Mouse (Mus musculus) cerebellum, adult 8-10 months (tissue): ENCODE measurements around the gene Zfp729a.
A peak's percentile ranks its signal among the peaks of the same experiment; 100 is the strongest.

Source experiments
- DNase-seq: peaks from one replicate; pipeline ENCODE4 v3.0.0; 2022

Zfp729a gene

DNA sequence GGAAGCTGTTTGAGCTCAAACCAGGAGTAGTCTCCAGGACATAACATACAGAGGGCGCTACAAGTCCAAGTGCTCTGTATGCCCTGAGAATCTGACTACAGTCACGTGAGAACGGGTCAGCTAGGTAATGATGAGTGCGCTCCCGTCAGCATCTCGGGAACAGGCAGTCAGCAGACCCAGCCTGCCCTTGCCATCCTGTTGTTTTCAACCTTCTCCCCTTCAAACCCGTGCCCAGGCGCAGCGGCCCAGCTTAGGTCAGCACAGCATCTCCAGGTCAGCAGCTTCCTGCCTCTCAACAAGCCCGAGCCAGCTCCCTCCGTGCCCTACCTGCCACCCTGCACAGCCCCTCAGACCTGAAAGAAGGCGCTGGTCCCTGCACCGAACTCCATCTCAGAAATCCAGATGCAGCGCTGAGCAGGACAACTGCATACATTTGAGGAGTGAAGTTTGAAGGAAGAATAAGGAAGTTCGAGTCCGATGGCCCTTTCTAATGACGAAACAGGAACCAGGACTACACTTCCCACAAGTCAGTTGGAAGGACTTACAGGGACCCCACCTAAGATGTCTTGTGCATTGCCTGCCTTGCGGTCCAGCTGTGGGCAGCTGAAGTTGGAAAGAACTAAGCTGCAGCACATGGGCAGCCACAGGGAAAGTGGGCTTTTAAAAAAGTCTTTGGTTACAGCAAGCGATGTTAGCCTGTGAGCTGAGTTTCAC is at the start of gene Zfp729a, which contains the start of gene Gm49345:
Zfp729a (minus strand) TSS at position 498 of the 714 bp plus-strand sequence.
Gm49345 (minus strand) TSS at position 476 of the 714 bp plus-strand sequence.
- DNase-seq = peak; percentile 78

DNA sequence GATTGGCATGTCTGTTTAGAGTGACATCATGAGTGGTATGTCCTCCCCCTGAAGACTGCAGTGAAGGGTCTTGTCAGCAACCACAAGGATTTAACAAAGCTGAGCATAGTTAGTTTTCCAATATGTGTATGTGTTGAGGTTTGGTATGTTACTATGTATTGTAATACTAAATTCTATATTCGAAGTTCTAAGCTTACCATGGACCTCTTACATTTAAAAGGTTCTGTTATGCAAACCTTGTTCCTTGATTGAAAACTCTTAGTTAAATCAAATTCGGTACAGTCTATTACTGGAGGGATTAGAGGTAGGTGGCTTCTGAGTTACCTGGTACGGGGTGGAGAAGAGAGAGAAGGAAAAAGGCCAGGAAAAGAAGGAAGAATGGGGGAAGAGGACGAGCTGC is 49.4 kb upstream of the Zfp729a start, which contains the start of gene Zfp738:
Zfp738 (minus strand) TSS at position 101 of the 400 bp plus-strand sequence.
- no peak for DNase-seq

DNA sequence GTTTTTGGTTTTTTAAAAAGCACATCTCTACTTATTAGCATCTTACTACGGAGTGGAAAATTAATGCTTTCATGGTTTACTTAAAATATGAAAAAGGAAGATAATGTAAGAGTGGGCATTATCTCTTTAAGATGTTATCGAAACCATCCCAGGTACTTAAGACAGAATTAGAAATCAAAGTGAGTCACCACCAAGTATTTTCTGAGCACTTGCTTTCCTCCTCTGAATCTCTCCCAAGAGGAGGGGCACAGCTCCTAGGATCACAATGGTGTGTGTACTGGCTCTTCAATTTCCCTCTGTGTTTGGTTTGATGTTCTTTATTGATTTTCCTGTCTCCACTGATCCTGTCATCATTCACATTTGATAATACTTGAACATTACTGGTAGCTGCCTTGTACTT is 46.2 kb upstream of the Zfp729a start:
- peak; percentile 2 for DNase-seq

DNA sequence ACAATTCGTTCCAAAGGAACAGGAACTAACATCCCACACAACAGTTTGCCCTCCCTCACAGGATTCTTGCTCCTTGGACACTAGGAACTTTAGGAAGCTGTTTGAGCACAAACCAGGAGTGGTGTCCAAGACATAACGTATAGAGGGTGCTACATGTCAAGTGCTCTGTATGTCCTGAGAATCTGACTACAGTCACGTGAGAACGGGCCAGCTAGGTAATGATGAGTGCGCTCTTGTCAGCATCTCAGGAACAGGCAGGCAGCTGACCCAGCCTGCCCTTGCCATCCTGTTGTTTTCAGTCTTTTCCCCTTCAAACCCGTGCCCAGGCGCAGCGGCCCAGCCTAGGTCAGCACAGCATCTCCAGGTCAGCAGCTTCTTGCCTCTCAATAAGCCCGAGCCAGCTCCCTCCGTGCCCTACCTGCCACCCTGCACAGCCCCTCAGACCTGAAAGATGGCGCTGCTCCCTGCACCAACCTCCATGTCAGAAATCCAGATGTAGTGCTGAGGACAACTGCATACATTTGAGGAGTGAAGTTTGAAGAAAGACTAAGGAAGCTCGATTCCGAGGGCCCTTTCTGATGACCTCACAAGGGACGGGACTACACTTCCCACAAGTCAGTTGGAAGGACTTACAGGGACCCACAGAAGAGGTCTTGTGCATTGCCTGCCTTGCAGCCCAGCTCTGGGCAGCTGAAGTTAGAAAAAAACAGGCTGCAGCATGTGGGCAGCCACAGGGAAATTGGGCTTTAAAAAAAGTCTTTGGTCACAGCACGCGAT is 45.6 kb upstream of the Zfp729a start:
- DNase-seq = peak; percentile 78

DNA sequence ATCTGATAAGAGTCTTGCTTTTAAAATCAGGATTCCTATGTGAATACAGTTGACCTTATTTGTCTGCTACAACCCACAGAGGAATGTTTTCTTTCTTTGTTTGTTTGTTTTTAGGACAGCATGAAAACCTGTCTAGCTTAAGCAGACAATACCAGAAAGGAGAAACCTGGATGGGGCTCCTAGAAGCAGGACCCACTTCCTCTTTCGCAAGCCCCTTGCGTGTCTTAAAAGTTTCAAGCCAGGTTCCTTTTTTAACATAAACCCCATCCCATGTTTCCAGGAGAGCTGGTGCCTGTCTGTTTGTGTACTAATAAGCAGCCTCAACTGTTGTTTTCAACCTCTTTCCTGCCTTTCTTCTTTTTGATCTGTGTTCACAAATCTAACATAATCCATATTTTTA is 37.3 kb upstream of the Zfp729a start:
- DNase-seq = no peak

DNA sequence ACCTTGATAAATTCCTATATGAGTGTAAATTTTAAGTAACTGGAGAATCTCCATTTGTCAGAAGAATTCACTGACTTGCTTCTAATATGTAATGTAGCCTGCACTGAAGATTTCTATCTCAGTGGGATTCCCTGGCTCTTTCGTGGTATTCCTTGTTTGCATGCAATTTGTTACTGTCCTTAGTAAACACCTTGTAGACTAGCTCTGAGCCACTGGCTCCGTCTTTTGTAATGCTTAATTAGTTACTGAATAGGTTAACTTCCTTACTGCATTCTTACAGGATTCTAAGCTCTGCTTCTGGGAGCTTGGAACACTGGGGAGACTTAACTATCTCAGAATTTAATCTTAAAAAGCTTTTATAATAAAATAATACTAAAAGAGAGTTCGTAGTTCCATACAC is 14.9 kb upstream of the Zfp729a start:
- DNase-seq = no peak

DNA sequence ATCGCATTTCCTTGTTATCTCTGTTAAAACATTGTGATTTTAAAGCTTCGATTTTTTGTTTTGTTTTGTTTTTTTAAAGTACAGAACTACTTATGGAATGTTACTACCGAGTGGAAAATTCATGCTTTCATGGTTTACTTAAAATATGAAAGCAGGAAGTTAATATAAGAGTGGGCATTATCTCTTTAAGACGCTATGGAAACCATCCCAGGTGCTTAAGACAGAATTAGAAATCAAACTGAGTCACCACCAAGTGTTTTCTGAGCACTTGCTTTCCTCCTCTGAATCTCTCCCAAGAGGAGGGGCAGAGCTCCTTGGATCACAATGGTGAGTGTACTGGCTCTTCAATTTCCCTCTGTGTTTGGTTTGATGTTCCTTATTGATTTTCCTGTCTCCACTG is 27.5 kb downstream of the Zfp729a start:
- peak; percentile 3 for DNase-seq

DNA sequence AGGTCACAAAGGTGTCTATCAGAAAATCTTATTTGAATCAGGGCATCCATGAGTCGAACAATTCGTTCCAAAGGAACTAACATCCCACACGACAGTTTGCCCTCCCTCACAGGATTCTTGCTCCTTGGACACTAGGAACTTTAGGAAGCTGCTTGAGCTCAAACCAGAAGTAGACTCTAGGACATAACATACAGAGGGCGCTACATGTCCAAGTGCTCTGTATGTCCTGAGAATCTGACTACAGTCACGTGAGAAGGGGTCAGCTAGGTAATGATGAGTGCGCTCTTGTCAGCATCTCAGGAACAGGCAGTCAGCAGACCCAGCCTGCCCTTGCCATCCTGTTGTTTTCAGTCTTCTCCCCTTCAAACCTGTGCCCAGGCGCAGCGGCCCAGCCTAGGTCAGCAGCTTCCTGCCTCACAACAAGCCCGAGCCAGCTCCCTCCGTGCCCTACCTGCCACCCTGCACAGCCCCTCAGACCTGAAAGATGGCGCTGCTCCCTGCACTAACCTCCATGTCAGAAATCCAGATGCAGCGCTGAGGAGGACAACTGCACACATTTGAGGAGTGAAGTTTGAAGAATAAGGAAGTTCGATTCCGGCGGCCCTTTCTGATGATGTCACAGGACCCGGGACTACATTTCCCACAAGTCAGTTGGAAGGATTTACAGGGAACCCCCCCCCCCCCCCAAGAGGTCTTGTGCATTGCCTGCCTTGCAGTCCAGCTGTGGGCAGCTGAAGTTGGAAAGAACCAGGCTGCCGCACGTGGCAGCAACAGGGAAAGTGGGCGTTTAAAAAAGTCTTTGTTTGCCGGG is 28.3 kb downstream of the Zfp729a start, which contains the start of gene Zfp729b:
Zfp729b (minus strand) TSS at position 642 of the 811 bp plus-strand sequence.
- peak; percentile 85 for DNase-seq

DNA sequence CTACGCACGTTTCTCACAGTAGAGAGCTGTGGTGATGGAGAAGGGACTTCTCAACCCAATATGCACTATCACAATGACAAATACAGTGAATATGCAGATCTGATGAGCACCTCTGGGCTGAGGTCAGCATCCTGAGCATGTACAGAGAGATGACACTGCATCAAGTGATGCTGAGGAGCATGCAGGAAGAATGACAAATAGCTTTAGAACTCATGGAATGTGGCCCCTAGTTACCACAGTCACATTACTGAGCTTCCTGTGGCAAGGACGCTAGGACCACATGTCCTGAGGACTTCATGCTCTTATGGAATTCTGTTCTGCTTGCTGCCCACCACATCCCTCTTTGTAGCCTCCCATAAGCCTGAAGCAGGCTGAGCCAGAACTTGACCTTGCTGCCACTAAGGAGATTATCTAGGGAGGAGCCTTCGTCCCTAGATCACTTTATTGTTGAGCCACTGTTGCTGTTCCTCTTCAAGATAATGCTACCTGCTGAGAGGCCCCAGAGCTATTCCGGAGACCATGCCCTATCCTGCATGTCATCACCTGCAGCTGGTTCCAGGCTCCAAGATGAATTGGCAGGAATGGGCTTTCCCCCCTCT is 64.9 kb downstream of the Zfp729a start:
- DNase-seq = no peak
